Mouse (Mus musculus): ENCODE results near the gene Iqgap3. TPM values are rescaled to one million over a fixed set of nuclear protein-coding genes. Genes with fewer than 3 reads are reported as not detected.

The Iqgap3 gene
- polyA plus RNA-seq, 1 experiment = 0.81 TPM

DNA sequence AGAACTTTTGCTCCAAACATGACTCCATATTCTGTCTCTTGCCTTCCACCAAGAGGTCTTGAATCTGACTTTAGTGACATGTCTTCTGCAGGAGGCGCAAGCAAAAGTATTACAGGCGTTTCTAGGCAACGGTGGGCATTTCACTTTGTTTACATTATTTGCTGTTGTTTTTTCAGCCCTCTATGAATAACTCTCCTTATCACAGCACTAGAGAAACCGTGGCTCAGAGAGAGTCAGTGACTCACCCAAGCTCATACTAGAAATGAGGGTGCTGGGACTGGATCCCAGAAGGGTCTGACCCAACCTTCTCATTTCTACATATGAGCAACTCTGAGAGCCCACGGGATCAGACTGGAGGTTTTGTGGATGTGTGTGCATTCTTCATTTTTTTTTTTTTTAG, 46.3 kb downstream of the Iqgap3 start:
- H3K27me3 ChIP-seq (replicated peaks; ENCODE audit: control insufficient read depth, insufficient read depth, low read length) = no peaks in the 10 kb centered on the region
- H3K4me1 ChIP-seq (ENCODE audit: control insufficient read depth, insufficient read depth, low read length) = peaks cover 3% of the 10 kb centered on the region; the same call in 1 of the 2 replicates
- H3K27ac ChIP-seq (ENCODE audit: insufficient read depth, low read depth, low read length) = no peak overlapping the region
- H3K4me3 ChIP-seq (ENCODE audit: insufficient read depth, low read depth, low read length) = no peak overlapping the region
- H3K36me3 ChIP-seq (ENCODE audit: control insufficient read depth, insufficient read depth, low read length) = no peaks in the 10 kb centered on the region
- WGBS = 73% methylated on average over 5 of the region's 5 CpGs
- no peak for TF ChIP-seq CTCF (conservative IDR thresholded peaks at IDR 0.05; ENCODE audit: insufficient read depth, insufficient read length, low read depth, low read length)
- TF ChIP-seq POLR2A (IDR thresholded peaks at IDR 0.05; ENCODE audit: low read depth, low read length) = no peak
- no peak for DNase-seq

DNA sequence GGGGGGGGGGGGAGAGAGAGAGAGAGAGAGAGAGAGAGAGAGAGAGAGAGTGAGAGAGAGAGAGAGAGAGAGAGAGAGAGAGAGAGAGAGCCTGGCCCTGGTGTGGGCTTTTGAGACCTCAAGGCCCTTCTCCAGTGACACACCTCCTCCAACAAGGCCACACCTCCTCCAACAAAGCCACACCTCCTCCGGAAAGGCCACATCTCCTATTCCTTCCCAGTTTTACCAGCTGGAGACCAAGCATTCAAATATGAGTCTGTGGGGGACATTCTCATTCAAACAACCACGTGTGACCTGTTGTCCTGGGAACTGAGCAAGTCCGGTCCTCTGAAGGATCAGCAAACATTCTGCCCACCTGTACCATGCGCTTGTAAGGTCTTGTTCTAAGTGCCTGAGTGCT, 47.2 kb downstream of the Iqgap3 start:
- no peak for TF ChIP-seq POLR2A (IDR thresholded peaks at IDR 0.05; ENCODE audit: low read depth, low read length)
- TF ChIP-seq CTCF (conservative IDR thresholded peaks at IDR 0.05; ENCODE audit: insufficient read depth, insufficient read length, low read depth, low read length) = no peak
- no peak for DNase-seq
- 65% methylated on average over 4 of the region's 4 CpGs for WGBS
- Histone ChIP-seq H3K4me1 (ENCODE audit: control insufficient read depth, insufficient read depth, low read length) (peaks cover 10% of the 10 kb centered on the region; the same call in 1 of the 2 replicates), H3K36me3 (ENCODE audit: control insufficient read depth, insufficient read depth, low read length) (no peaks in the 10 kb centered on the region), H3K27ac (ENCODE audit: insufficient read depth, low read depth, low read length) (no peak overlapping the region), H3K4me3 (ENCODE audit: insufficient read depth, low read depth, low read length) (no peak overlapping the region), H3K27me3 (replicated peaks; ENCODE audit: control insufficient read depth, insufficient read depth, low read length) (no peaks in the 10 kb centered on the region)

DNA sequence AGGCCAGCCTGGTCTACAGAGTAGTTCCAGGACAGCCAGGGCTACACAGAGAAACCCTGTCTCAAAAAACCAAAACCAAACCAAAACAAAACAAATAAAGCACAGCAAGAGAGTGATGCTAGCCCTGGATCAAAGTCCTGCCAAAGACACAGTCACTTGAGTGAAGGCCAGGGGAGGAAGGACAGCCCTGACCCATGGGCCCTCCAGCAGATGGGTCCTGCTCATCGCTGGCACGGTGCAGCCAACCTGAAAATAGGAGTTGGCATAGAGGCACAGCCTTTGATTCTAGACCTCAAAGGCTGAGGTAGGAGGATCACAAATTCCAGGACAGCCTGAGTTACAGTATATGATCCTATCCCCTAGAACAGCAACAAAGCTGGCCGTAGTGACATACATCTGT, 49.3 kb downstream of the Iqgap3 start:
- peak; percentile 38 for DNase-seq
- H3K27ac ChIP-seq (ENCODE audit: insufficient read depth, low read depth, low read length) = no peak overlapping the region
- H3K4me1 ChIP-seq (ENCODE audit: control insufficient read depth, insufficient read depth, low read length) = peaks cover 10% of the 10 kb centered on the region; the same call in 1 of the 2 replicates
- H3K27me3 ChIP-seq (replicated peaks; ENCODE audit: control insufficient read depth, insufficient read depth, low read length) = no peaks in the 10 kb centered on the region
- no peaks in the 10 kb centered on the region for H3K36me3 ChIP-seq (ENCODE audit: control insufficient read depth, insufficient read depth, low read length)
- no peak overlapping the region for H3K4me3 ChIP-seq (ENCODE audit: insufficient read depth, low read depth, low read length)
- 81% methylated on average over 3 of the region's 3 CpGs for WGBS
- no peak for TF ChIP-seq POLR2A (IDR thresholded peaks at IDR 0.05; ENCODE audit: low read depth, low read length)

DNA sequence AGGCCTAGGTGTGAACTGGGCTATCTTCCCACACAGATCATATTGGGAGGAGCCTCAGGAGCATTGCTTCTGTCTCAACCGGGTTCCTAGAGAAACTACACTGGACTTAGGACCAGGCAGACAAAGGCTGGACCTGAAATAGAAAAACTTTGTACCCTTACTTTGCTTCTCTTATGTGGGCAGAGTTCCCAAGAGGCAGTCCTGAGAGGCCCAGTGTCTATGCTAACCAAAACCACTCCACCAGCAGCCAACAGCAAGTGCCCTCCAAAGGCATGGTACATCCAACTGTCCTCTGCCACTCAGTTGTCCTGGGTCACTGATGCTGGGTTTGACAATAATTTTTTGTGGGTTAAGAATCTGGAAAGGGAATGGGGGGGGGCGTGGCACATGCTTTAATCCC, 50.7 kb downstream of the Iqgap3 start:
- 75% methylated on average over 2 of the region's 2 CpGs for WGBS
- H3K36me3 ChIP-seq (ENCODE audit: control insufficient read depth, insufficient read depth, low read length) = no peaks in the 10 kb centered on the region
- peaks cover 14% of the 10 kb centered on the region; the same call in 1 of the 2 replicates for H3K4me1 ChIP-seq (ENCODE audit: control insufficient read depth, insufficient read depth, low read length)
- no peak overlapping the region for H3K27ac ChIP-seq (ENCODE audit: insufficient read depth, low read depth, low read length)
- DNase-seq = peak; percentile 60
- no peak overlapping the region for H3K4me3 ChIP-seq (ENCODE audit: insufficient read depth, low read depth, low read length)
- TF ChIP-seq CTCF (conservative IDR thresholded peaks at IDR 0.05; ENCODE audit: insufficient read depth, insufficient read length, low read depth, low read length) (no peak), POLR2A (IDR thresholded peaks at IDR 0.05; ENCODE audit: low read depth, low read length) (no peak)
- H3K27me3 ChIP-seq (replicated peaks; ENCODE audit: control insufficient read depth, insufficient read depth, low read length) = no peaks in the 10 kb centered on the region

DNA sequence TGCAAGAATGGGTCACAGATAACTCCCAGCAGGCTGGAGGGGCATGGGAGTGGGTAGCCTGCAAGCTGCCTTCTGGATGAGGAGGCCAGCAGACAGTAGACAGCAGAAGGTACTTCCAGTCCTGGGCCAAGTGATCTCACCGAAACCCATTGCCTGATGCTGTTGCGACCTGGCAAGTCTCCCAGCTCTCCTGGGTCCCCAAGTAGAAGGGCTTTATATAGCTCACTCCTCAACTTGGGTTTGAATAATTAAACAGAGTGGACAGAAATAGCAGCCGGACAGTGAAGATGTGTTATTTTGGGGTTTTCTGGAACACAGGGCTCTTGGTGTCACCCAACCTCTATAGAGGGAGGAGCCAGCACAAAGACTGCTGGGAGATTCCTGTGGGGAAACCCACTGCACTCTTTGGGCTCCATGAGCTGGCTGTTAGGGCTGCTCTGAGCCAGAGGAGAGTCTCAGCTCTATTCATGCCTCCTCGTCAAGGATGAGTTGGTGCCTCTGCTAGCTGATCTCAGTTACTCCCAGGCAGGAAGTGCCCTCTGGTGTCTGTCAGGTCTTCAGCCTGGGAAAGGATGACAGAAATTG, 51.5 kb downstream of the Iqgap3 start:
- H3K4me1 ChIP-seq (ENCODE audit: control insufficient read depth, insufficient read depth, low read length) = peaks cover 16% of the 10 kb centered on the region; the same call in 1 of the 2 replicates
- WGBS = 53% methylated on average over 4 of the region's 4 CpGs
- no peak for DNase-seq
- no peak overlapping the region for H3K4me3 ChIP-seq (ENCODE audit: insufficient read depth, low read depth, low read length)
- H3K27ac ChIP-seq (ENCODE audit: insufficient read depth, low read depth, low read length) = no peak overlapping the region
- TF ChIP-seq CTCF (conservative IDR thresholded peaks at IDR 0.05; ENCODE audit: insufficient read depth, insufficient read length, low read depth, low read length) (0 out of 2 replicates have a peak, but pooled peaks have one; percentile 10), POLR2A (IDR thresholded peaks at IDR 0.05; ENCODE audit: low read depth, low read length) (no peak)
- H3K36me3 ChIP-seq (ENCODE audit: control insufficient read depth, insufficient read depth, low read length) = no peaks in the 10 kb centered on the region
- H3K27me3 ChIP-seq (replicated peaks; ENCODE audit: control insufficient read depth, insufficient read depth, low read length) = no peaks in the 10 kb centered on the region

DNA sequence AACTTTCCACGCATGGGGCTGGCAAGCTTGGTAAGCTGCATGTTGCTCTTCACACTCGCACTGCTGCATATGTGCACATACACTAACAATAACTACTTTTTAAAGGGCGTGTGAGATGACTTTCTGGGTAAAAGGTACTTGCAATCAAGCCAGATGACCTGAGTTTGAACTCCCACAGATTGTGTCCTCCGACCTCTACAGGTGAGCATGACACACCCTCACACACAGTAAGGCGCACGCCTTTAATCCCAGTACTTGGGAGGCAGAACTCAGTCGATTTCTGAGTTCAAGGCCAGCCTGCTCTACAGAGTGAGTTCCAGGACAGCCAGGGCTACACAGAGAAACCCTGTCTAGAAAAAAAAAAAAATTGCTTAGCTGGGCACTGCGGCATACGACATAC, 54.6 kb downstream of the Iqgap3 start:
- no peak for DNase-seq
- Histone ChIP-seq H3K36me3 (ENCODE audit: control insufficient read depth, insufficient read depth, low read length) (no peaks in the 10 kb centered on the region), H3K4me3 (ENCODE audit: insufficient read depth, low read depth, low read length) (no peak overlapping the region), H3K27me3 (replicated peaks; ENCODE audit: control insufficient read depth, insufficient read depth, low read length) (no peaks in the 10 kb centered on the region), H3K4me1 (ENCODE audit: control insufficient read depth, insufficient read depth, low read length) (peaks cover 30% of the 10 kb centered on the region), H3K27ac (ENCODE audit: insufficient read depth, low read depth, low read length) (no peak overlapping the region)
- TF ChIP-seq CTCF (conservative IDR thresholded peaks at IDR 0.05; ENCODE audit: insufficient read depth, insufficient read length, low read depth, low read length) (no peak), POLR2A (IDR thresholded peaks at IDR 0.05; ENCODE audit: low read depth, low read length) (no peak)
- 79% methylated on average over 9 of the region's 9 CpGs for WGBS

DNA sequence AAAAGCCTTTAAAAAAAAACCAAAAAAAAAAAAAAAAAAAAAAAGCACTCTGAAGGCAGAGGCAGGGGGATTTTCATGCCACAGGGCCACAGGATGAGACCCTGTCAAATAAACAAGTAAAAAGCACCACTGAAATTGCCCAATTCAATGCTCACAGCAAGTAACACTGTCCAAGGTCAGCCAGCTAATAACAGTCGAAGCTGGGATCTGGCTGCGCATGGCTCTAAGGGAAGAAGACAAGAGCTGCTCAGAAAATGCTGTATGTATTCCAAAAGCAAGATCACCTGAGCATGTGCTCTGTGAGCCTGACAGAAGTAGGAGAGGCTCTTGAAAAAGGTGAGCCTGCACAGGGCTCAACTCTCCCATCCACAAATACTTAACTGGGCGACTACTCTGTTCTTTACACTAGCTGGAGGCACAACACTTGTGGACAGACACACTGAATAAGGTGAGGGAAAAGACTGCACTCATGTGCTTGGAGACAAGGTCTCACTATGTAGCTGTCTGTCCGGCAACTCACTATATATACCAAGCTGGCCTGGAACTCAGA, 55.2 kb downstream of the Iqgap3 start:
- Histone ChIP-seq H3K27me3 (replicated peaks; ENCODE audit: control insufficient read depth, insufficient read depth, low read length) (no peaks in the 10 kb centered on the region), H3K4me3 (ENCODE audit: insufficient read depth, low read depth, low read length) (no peak overlapping the region), H3K27ac (ENCODE audit: insufficient read depth, low read depth, low read length) (peak overlapping the region; percentile 29), H3K4me1 (ENCODE audit: control insufficient read depth, insufficient read depth, low read length) (peaks cover 32% of the 10 kb centered on the region), H3K36me3 (ENCODE audit: control insufficient read depth, insufficient read depth, low read length) (no peaks in the 10 kb centered on the region)
- WGBS = 89% methylated on average over 4 of the region's 4 CpGs
- no peak for DNase-seq
- TF ChIP-seq CTCF (conservative IDR thresholded peaks at IDR 0.05; ENCODE audit: insufficient read depth, insufficient read length, low read depth, low read length) = no peak
- TF ChIP-seq POLR2A (IDR thresholded peaks at IDR 0.05; ENCODE audit: low read depth, low read length) = no peak
